Mouse (Mus musculus) kidney, embryonic 14.5 days (tissue): ENCODE data around the gene Pla2g2d. TPM values are rescaled to one million over a fixed set of nuclear protein-coding genes. Genes with fewer than 3 reads are reported as not detected.
A peak's percentile ranks its signal among the peaks of the same experiment; 100 is the strongest.

Experiments used
- ATAC-seq: fragments of 200-750 bp; cut with Nextera tagmentation; 2 replicates; pipeline ENCODE4 v1.8.0; 2017; ENCODE audit warnings: moderate number of reproducible peaks, mild to moderate bottlenecking, moderate TSS enrichment, moderate library complexity; ENCODE audit not compliant: low FRiP score, low TSS enrichment
- H3K27ac ChIP-seq: fragments of 300-500 bp; sonication (generic); 2 replicates; pipeline ENCODE4 v1.5.1; 2014; ENCODE audit warnings: low read depth, mild to moderate bottlenecking, low read length, moderate library complexity, mixed read lengths
- H3K27me3 ChIP-seq: fragments of 300-500 bp; sonication (generic); 2 replicates; pipeline ENCODE4 v1.6.1; 2014; ENCODE audit warnings: mild to moderate bottlenecking, low read length; ENCODE audit not compliant: control insufficient read depth, insufficient read depth
- H3K36me3 ChIP-seq: fragments of 300-500 bp; sonication (generic); 2 replicates; pipeline ENCODE4 v1.6.1; 2014; ENCODE audit warnings: low read length, mixed read lengths; ENCODE audit not compliant: control insufficient read depth, insufficient read depth
- H3K4me1 ChIP-seq: fragments of 300-500 bp; sonication (generic); 2 replicates; pipeline ENCODE4 v1.6.1; 2014; ENCODE audit warnings: low read length, mixed read lengths; ENCODE audit not compliant: control insufficient read depth, insufficient read depth
- H3K4me2 ChIP-seq: fragments of 300-500 bp; sonication (generic); replicated peaks from 2 replicates; pipeline ENCODE4 v1.6.1; 2014; ENCODE audit warnings: low read depth, mild to moderate bottlenecking, low read length
- H3K4me3 ChIP-seq: fragments of 300-500 bp; sonication (generic); 2 replicates; pipeline ENCODE4 v1.5.1; 2014; ENCODE audit warnings: mild to moderate bottlenecking, low read length
- H3K9ac ChIP-seq: fragments of 300-500 bp; sonication (generic); 2 replicates; pipeline ENCODE4 v1.6.1; 2014; ENCODE audit warnings: low read depth, mild to moderate bottlenecking, low read length, moderate library complexity
- H3K9me3 ChIP-seq: fragments of 300-500 bp; sonication (generic); 2 replicates; pipeline ENCODE4 v1.6.1; 2016; ENCODE audit warnings: low read length; ENCODE audit not compliant: control insufficient read depth
- WGBS: fragments of 180-500 bp; shearing (Covaris S2); extraction: QIAGEN DNeasy Blood & Tissue Kit; methylation state at CpG from one replicate; pipeline ENCODE4 v1.1.7; 2014; 5-methylcytosine and 5-hydroxymethylcytosine counted together
- polyA plus RNA-seq: library from polyadenylated mRNA; unstranded; fragments of >200 nt; fragmentation: Nextera tagmentation; extraction: Ambion mirVana; gene quantifications from 2 replicates; pipeline ENCODE4 v1.2.1, GENCODE M21; 2014

The Pla2g2d gene
- polyA plus RNA-seq, 1 experiment from 2014 or later: not detected

DNA sequence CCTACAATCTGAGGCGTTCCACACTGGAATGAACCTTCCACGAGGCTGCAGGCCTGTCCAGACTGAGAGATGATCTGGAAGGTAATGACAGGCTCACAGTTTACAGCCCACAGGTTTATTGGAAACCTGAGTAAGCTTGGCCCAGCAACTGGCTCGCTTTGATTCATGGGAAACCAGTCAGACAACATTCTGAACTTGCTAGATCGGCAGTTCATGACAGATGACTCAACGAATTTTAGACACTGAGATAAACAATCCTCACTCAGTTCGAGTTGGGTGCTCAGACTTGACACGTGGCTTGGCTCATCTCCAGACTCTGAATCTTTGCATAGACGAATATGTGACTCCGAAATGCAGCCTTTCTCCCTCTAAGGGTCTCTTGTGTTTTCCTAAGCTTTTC is 17.1 kb downstream of the Pla2g2d start:
- no peaks in the 10 kb centered on the region for H3K27me3 ChIP-seq
- H3K4me3 ChIP-seq: no peak overlapping the region
- H3K9ac ChIP-seq: no peak overlapping the region
- ATAC-seq: no peak
- H3K27ac ChIP-seq: no peak overlapping the region
- no peaks in the 10 kb centered on the region for H3K36me3 ChIP-seq
- no peak overlapping the region for H3K4me2 ChIP-seq
- no peaks in the 10 kb centered on the region for H3K9me3 ChIP-seq
- H3K4me1 ChIP-seq: 0 out of 2 replicates have a peak, but pooled peaks cover 4% of the 10 kb centered on the region
- WGBS: 20% methylated on average over 9 of the region's 9 CpGs

DNA sequence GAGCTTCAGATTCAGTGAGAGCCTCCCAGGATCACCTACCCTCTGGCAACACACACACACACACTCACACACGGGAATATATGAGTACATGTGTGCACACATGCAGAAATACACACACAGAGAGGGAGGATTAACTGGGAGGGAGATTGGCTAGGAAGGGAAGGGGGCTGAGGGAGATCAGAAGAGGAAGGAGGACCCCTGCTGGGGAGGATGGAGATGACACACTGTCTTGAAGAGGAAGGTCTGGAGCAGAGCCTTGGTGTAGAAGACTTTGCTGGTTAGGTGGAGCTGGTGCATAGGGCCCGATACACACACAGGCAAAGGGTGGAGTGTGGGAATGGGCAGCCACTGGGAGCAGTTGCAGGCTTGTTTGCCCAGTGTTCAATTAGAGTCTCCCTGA is 17.7 kb downstream of the Pla2g2d start:
- Histone ChIP-seq H3K9ac (no peak overlapping the region), H3K27ac (no peak overlapping the region), H3K36me3 (no peaks in the 10 kb centered on the region), H3K27me3 (no peaks in the 10 kb centered on the region), H3K4me3 (no peak overlapping the region), H3K9me3 (no peaks in the 10 kb centered on the region), H3K4me2 (no peak overlapping the region), H3K4me1 (0 out of 2 replicates have a peak, but pooled peaks cover 4% of the 10 kb centered on the region)
- WGBS: 58% methylated on average over 2 of the region's 2 CpGs
- ATAC-seq: no peak

DNA sequence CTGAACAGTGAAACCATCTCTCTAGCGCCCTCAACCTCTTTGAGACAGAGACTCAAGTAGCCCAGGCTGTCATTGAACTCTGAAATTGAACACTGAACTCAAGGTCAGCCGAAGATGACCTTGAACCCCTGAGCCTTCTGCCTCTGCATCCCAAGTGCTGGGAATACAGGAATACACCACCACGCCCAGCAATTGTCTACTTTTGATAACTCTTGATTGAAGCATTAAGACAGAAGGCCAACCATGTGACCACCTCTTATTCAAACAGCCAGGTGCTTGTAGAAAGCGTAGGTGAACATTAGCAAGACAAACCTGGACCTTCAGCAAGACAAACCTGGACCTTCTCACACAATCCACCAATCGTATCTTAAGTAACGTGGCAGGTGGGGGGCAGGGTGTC is 18.8 kb downstream of the Pla2g2d start:
- Histone ChIP-seq H3K4me3 (no peak overlapping the region), H3K36me3 (no peaks in the 10 kb centered on the region), H3K9ac (no peak overlapping the region), H3K4me2 (no peak overlapping the region), H3K27me3 (no peaks in the 10 kb centered on the region), H3K27ac (no peak overlapping the region), H3K4me1 (0 out of 2 replicates have a peak, but pooled peaks cover 4% of the 10 kb centered on the region), H3K9me3 (no peaks in the 10 kb centered on the region)
- ATAC-seq: no peak
- 91% methylated on average over 6 of the region's 6 CpGs for WGBS

DNA sequence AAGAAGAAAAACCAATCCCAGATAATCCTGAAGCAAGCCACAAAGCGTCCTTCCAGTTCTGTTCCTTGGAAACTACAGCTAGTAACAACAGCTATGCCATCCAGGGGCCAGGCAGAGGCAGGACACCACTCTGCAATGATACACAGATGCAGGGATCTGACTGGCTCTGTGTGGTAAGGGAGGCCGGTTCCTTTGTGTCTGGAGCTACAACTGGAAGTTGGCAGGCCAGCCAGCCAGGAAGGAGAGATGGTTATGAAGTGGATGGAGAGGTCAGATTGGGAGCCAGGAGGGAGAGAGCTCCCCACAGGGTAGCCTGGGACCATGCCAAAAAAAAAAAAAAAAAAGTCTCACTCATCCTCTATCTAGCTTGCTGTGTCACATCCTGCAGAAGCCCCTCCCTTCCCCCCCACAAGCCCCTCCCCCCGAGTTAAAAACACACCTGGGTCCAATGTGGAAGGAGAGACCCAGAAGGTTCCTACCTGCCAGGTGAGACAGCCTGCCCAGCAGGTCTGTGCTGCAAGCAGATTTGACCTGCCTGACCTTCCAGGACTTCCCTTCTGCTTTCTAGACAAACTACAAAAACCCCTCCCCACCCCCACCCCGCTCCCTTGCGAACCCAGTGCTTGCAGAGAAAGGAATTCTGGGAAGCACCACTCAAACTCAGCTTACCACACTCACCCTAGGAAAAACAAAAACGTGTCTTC is 21.1 kb downstream of the Pla2g2d start:
- no peak overlapping the region for H3K27ac ChIP-seq
- WGBS: 43% methylated on average over 6 of the region's 6 CpGs

DNA sequence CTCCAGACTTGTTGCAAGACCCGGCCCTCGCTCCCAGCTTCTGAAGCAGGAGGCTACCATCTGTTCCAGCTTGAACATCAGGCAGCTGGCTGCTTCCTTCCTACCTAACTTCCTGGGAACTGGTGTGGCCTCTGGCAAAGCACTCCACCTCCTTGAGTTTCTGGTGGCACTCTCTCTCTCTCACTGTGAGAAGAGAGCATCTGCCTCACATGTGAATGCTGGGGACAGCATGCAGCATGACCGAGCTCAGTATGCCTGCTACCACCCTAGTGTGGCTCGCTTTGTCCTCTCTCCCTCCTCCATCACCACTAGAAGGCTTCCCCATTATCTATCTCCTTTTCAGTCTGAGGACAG is 21.7 kb downstream of the Pla2g2d start:
- WGBS: 70% methylated on average over 4 of the region's 4 CpGs
- Histone ChIP-seq H3K27ac (no peak overlapping the region), H3K9ac (no peak overlapping the region), H3K4me3 (no peak overlapping the region), H3K9me3 (no peaks in the 10 kb centered on the region), H3K4me1 (peaks cover 14% of the 10 kb centered on the region; the same call in 1 of the 2 replicates), H3K4me2 (no peak overlapping the region), H3K36me3 (no peaks in the 10 kb centered on the region), H3K27me3 (no peaks in the 10 kb centered on the region)
- no peak for ATAC-seq

More for the DNA sequence above, 21.1 kb downstream of the Pla2g2d start:
- no peaks in the 10 kb centered on the region for H3K36me3 ChIP-seq
- H3K9ac ChIP-seq: no peak overlapping the region
- no peaks in the 10 kb centered on the region for H3K9me3 ChIP-seq
- no peaks in the 10 kb centered on the region for H3K27me3 ChIP-seq
- peaks cover 14% of the 10 kb centered on the region; the same call in 1 of the 2 replicates for H3K4me1 ChIP-seq
- H3K4me3 ChIP-seq: no peak overlapping the region
- H3K4me2 ChIP-seq: no peak overlapping the region
- ATAC-seq: no peak

DNA sequence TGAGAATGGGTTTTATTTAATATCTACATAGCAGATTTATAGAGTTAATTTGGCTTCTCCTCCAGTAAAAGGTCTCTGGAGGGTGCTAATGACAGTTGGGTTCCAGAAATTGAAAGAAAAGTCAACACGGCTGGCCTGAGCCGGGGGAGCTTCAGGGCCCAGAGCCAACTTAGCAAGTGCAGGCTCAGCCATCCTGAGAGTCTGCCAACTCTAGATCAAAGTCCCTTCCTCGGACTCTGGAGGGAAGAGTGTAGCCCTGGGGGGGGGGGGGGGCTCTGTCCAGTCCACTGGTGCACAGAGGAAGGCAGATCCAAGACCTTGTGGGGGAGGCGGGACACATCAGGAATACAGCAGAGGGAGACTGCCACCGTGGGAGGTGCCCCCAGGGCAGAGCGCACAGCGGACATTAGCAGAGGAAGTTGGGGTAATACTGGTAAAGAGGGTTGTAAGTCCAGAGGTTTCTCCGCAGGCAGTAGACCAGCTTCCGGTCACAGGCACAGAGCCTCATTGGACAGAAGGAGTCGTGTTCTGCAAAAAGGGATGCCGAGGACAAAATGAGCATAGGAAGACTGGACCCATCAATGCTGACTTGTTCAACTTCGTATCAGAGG is 24.7 kb downstream of the Pla2g2d start:
- Histone ChIP-seq H3K4me3 (no peak overlapping the region), H3K9ac (no peak overlapping the region), H3K4me2 (no peak overlapping the region), H3K27me3 (no peaks in the 10 kb centered on the region), H3K9me3 (no peaks in the 10 kb centered on the region), H3K4me1 (peaks cover 14% of the 10 kb centered on the region; the same call in 1 of the 2 replicates), H3K27ac (no peak overlapping the region), H3K36me3 (no peaks in the 10 kb centered on the region)
- 35% methylated on average over 12 of the region's 12 CpGs for WGBS
- peak; percentile 67 for ATAC-seq

DNA sequence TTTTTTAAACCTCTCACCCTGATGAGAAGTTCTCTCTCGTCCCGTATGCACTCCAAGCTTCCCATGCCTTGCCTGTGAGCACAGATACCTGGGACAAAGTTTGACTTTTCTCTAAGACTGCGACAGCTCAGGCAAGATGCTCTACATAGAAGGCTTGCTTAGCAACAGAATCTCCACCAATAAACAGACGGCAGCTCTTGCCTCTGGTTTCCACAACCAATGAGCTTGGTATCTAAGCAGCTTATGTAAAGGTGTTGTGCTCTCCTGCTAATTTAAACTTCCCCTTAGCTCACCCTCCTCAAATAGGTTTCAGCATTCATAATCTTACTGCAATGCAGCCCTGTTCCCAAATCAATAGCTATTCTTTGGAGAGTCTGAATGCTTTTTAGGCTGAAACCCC is 26.1 kb downstream of the Pla2g2d start:
- no peak overlapping the region for H3K4me2 ChIP-seq
- H3K9ac ChIP-seq: no peak overlapping the region
- no peaks in the 10 kb centered on the region for H3K9me3 ChIP-seq
- 77% methylated on average over 4 of the region's 4 CpGs for WGBS
- peaks cover 12% of the 10 kb centered on the region; the same call in 1 of the 2 replicates for H3K4me1 ChIP-seq
- no peak overlapping the region for H3K27ac ChIP-seq
- H3K4me3 ChIP-seq: no peak overlapping the region
- no peak for ATAC-seq
- H3K27me3 ChIP-seq: no peaks in the 10 kb centered on the region
- no peaks in the 10 kb centered on the region for H3K36me3 ChIP-seq

DNA sequence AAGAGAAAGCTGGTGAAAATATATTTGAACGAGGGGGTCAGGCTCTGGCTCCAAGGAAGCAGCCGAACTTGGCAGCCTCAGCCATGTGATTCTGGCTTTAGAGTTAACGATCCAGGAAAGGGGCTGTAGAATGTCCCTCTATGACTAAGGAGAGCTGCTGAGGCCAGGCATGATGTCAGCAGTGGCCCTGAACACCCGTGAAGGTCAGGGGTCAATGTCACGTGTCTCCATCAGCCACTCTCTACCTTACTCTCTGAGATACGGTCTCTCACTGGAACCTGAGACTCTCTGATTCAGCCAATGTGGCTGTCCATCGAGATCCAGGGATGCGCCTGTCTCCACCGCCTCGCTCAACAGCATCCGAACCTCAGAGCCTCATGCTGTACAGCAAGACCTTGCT is 27.4 kb downstream of the Pla2g2d start:
- Histone ChIP-seq H3K4me3 (no peak overlapping the region), H3K4me2 (no peak overlapping the region), H3K27me3 (no peaks in the 10 kb centered on the region), H3K9ac (no peak overlapping the region), H3K9me3 (no peaks in the 10 kb centered on the region), H3K4me1 (peaks cover 10% of the 10 kb centered on the region; the same call in 1 of the 2 replicates), H3K36me3 (no peaks in the 10 kb centered on the region), H3K27ac (no peak overlapping the region)
- no peak for ATAC-seq
- WGBS: 61% methylated on average over 11 of the region's 11 CpGs

DNA sequence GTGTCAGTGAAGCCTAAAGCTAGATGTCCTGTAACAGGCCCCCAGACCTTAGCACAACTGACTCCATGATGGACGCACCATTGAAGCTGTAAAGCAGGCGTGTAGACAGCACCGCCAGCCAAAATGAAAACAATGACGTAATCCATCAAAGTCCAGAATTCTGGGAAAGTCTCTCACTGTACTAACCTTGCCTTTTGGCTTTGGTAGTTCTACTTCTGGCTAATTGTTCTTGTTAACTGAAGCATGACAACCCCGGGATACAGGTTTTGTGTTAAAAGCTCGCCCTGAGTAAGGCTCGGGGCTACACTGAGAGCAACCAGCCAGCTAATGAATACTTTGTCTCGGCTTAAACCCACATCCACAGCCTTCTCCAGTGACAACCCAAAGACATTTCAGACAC is 29.7 kb downstream of the Pla2g2d start:
- WGBS: 30% methylated on average over 8 of the region's 8 CpGs
- Histone ChIP-seq H3K9ac (no peak overlapping the region), H3K27ac (no peak overlapping the region), H3K36me3 (no peaks in the 10 kb centered on the region), H3K4me3 (no peak overlapping the region), H3K27me3 (no peaks in the 10 kb centered on the region), H3K9me3 (no peaks in the 10 kb centered on the region), H3K4me2 (no peak overlapping the region), H3K4me1 (peaks cover 2% of the 10 kb centered on the region; the same call in 1 of the 2 replicates)
- ATAC-seq: no peak
